21 mouse cellular contexts compared by ENCODE assay signal in the genomic region with DNA sequence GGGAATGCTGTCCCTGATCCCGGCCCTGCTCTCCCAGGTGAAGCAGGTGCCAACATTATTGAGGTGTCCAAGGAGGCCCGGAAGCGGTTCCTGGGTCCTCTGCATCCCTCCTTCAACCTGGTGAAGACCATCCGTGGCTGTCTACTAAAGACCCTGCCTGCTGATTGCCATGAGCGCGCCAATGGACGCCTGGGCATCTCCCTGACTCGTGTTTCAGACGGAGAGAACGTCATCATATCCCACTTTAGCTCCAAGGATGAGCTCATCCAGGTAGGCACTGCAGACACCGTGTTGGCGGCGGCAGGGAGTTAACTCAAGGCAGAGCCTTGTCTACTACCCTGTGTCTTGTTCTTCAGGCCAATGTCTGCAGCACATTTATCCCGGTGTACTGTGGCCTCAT. TPM values are rescaled to one million over a fixed set of nuclear protein-coding genes. Genes with fewer than 3 reads are reported as not detected.
A peak's percentile ranks its signal among the peaks of the same experiment; 100 is the strongest.
DNase-seq lines count a peak whose midpoint lies in the region; ATAC-seq and TF ChIP-seq lines count a peak whose summit lies in the region.
"Had no signal": no experiment of that assay in that cellular context is flagged by ENCODE, and none has a peak within 500 bp of the region (broad histone marks: within the 10 kb centered on the region; RNA-seq: fewer than 3 reads in every experiment).

No protein-coding gene starts in this region.

- H3K9ac ChIP-seq in liver, postnatal 0 days (replicated peaks), result no peak overlapping the region
- H3K9ac ChIP-seq: forebrain, embryonic 15.5 days; heart, embryonic 15.5 days; lung, embryonic 15.5 days had no signal

- ATAC-seq in liver, postnatal 0 days, result no peak
- ATAC-seq: CD4-positive, CD25-positive, alpha-beta regulatory T cell, adult 4 months; forebrain, embryonic 15.5 days; Patski had no signal

- peak; percentile 9 for DNase-seq in adrenal gland, postnatal 14 days
- DNase-seq in adrenal gland, adult 8-10 months, result no peak
- DNase-seq in gastrocnemius, postnatal 14 days, result peak; percentile 8
- DNase-seq in gastrocnemius, postnatal 25 days, result no peak
- no peak for DNase-seq in liver, postnatal 0 days
- no peak for DNase-seq in liver
- DNase-seq in adipocyte (ENCODE audit: low spot score), result peak; percentile 41
- DNase-seq in right cerebral cortex, postnatal 36 days (ENCODE audit: low spot score in 2 of 2), result no peak
- DNase-seq: kidney, adult 9 months; kidney, postnatal 36 days; midbrain, embryonic 14.5 days; right cerebral cortex, adult 18-20 months; spleen, adult 18-20 months had no signal

- H3K4me1 ChIP-seq in liver, postnatal 0 days (ENCODE audit: insufficient read depth), result peaks cover 30% of the 10 kb centered on the region

- WGBS in liver, postnatal 0 days (ENCODE audit: insufficient replicate concordance), result 87% methylated on average over 14 of the region's 14 CpGs

- H3K27me3 ChIP-seq in liver, postnatal 0 days (ENCODE audit: insufficient read depth, low read length), result peaks cover 15% of the 10 kb centered on the region
- H3K27me3 ChIP-seq: Patski had no signal

- peak overlapping the region; percentile 93; the same call in 1 of the 2 replicates for H3K4me2 ChIP-seq in liver, postnatal 0 days (ENCODE audit: low read depth, low read length)
- H3K4me2 ChIP-seq: forebrain, embryonic 15.5 days; liver, embryonic 11.5 days had no signal

- no peak for TF ChIP-seq EP300 in liver, postnatal 0 days (IDR thresholded peaks at IDR 0.05; ENCODE audit: low read depth)

- intact Hi-C loops in gastrocnemius, postnatal 14 days (cut with DNase I; ENCODE audit: low total_unique reads), result no loop called here

- no peak for TF ChIP-seq CTCF in liver, postnatal 0 days (IDR thresholded peaks at IDR 0.05; ENCODE audit: low read depth)

- H3K36me3 ChIP-seq in liver, postnatal 0 days (replicated peaks; ENCODE audit: insufficient read depth, low read length), result peaks cover 29% of the 10 kb centered on the region

- no peak overlapping the region for H3K4me3 ChIP-seq in liver, postnatal 0 days (ENCODE audit: low read depth, low read length)
- H3K4me3 ChIP-seq: heart, embryonic 15.5 days; limb, embryonic 10.5 days; neural tube, embryonic 13.5 days had no signal

- no peaks in the 10 kb centered on the region for H3K9me3 ChIP-seq in liver, postnatal 0 days (ENCODE audit: low read length)
- H3K9me3 ChIP-seq: forebrain, embryonic 15.5 days; heart, embryonic 15.5 days; limb, embryonic 10.5 days; lung, embryonic 15.5 days; neural tube, embryonic 13.5 days had no signal

- H3K27ac ChIP-seq in liver, postnatal 0 days (ENCODE audit: low read depth), result no peak overlapping the region
- H3K27ac ChIP-seq: forebrain, embryonic 15.5 days; heart, embryonic 15.5 days; limb, embryonic 10.5 days; lung, embryonic 15.5 days; neural tube, embryonic 13.5 days had no signal

RNA-seq across cellular contexts. Expression of gene Pnpla2, which starts 2.2 kb away (rescaled TPM):
- total RNA-seq in adrenal gland, postnatal 14 days (2021), result 1,289 and 1,648 TPM in 2 replicates
- 100 to 1,000 TPM; 256 to 532 (median 452) TPM for total RNA-seq in adrenal gland, adult 8-10 months (2022)
- 100 to 1,000 TPM; 188 to 332 TPM for total RNA-seq in gastrocnemius, postnatal 14 days (2021)
- 100 to 1,000 TPM; 265 to 357 TPM for total RNA-seq in gastrocnemius, postnatal 25 days (2021)
- polyA plus RNA-seq in liver, postnatal 0 days (2015; fragmentation: Nextera tagmentation; extraction: Ambion mirVana), result 47.1 and 51.3 TPM in 2 replicates

RNA-seq across cellular contexts. Expression of gene Cracr2b, which starts 3.7 kb away (rescaled TPM):
- total RNA-seq in adrenal gland, postnatal 14 days (2021), result 14.2 and 23.2 TPM in 2 replicates
- total RNA-seq in adrenal gland, adult 8-10 months (2022), result 10 to 100 TPM; 11.7 to 21.1 (median 18.7) TPM
- total RNA-seq in gastrocnemius, postnatal 14 days (2021), result 10 to 100 TPM in 1 of 2 experiments, 1 to 10 TPM in 1; 6.5 to 14.3 TPM
- total RNA-seq in gastrocnemius, postnatal 25 days (2021), result 1 to 10 TPM; 3.9 to 7.0 TPM
- polyA plus RNA-seq in liver, postnatal 0 days (2015; fragmentation: Nextera tagmentation; extraction: Ambion mirVana), result 6.3 and 7.3 TPM in 2 replicates
- polyA plus RNA-seq: CD4-positive, CD25-positive, alpha-beta regulatory T cell, adult 4 months had no signal

RNA-seq across cellular contexts. Expression of gene Cd151, which starts 10.0 kb away (rescaled TPM):
- total RNA-seq in adrenal gland, postnatal 14 days (2021), result 199 and 204 TPM in 2 replicates
- 100 to 1,000 TPM; 323 to 455 (median 409) TPM for total RNA-seq in adrenal gland, adult 8-10 months (2022)
- total RNA-seq in gastrocnemius, postnatal 14 days (2021), result 10 to 100 TPM; 79.8 to 82.0 TPM
- total RNA-seq in gastrocnemius, postnatal 25 days (2021), result 10 to 100 TPM; 67.7 to 87.4 TPM
- polyA plus RNA-seq in liver, postnatal 0 days (2015; fragmentation: Nextera tagmentation; extraction: Ambion mirVana), result 5.1 and 6.6 TPM in 2 replicates

RNA-seq across cellular contexts. Expression of gene Rplp2, which starts 10.1 kb away (rescaled TPM):
- 908 and 1,128 TPM in 2 replicates for total RNA-seq in adrenal gland, postnatal 14 days (2021)
- 1,000 to 10,000 TPM in 3 of 4 experiments, 100 to 1,000 TPM in 1; 998 to 1,129 (median 1,024) TPM for total RNA-seq in adrenal gland, adult 8-10 months (2022)
- total RNA-seq in gastrocnemius, postnatal 14 days (2021), result 100 to 1,000 TPM; 730 to 819 TPM
- total RNA-seq in gastrocnemius, postnatal 25 days (2021), result 100 to 1,000 TPM; 531 to 541 TPM
- polyA plus RNA-seq in liver, postnatal 0 days (2015; fragmentation: Nextera tagmentation; extraction: Ambion mirVana), result 861 and 865 TPM in 2 replicates

RNA-seq across cellular contexts. Expression of gene Pidd1, which starts 13.4 kb away (rescaled TPM):
- total RNA-seq in adrenal gland, postnatal 14 days (2021), result 3.5 and 5.9 TPM in 2 replicates
- 1 to 10 TPM; 1.0 to 2.3 (median 1.4) TPM for total RNA-seq in adrenal gland, adult 8-10 months (2022)
- total RNA-seq in gastrocnemius, postnatal 14 days (2021), result under 1 TPM; 0.55 to 0.75 TPM
- under 1 TPM; 0.18 to 0.75 TPM for total RNA-seq in gastrocnemius, postnatal 25 days (2021)
- polyA plus RNA-seq in liver, postnatal 0 days (2015; fragmentation: Nextera tagmentation; extraction: Ambion mirVana), result 3.6 and 4.3 TPM in 2 replicates

Comparison
In these comparisons a context has a peak if more than half of its experiments do, and no peak if none do; other contexts are left out.
1. DNase-seq: peak in adrenal gland, postnatal 14 days (single experiment), gastrocnemius, postnatal 14 days (single experiment) and adipocyte (single experiment); none in adrenal gland, adult 8-10 months (single experiment), gastrocnemius, postnatal 25 days (single experiment), liver, postnatal 0 days (single experiment), liver (single experiment) and right cerebral cortex, postnatal 36 days (0 of 2).